Mouse (Mus musculus) R1 (cell line): Measurements from ENCODE around the gene Cntn2.

Source experiments
- DNase-seq: peaks from one replicate; pipeline ENCODE4 v3.0.0-alpha.2; 2018; ENCODE audit warnings: low read depth, low spot score

Cntn2 gene

DNA sequence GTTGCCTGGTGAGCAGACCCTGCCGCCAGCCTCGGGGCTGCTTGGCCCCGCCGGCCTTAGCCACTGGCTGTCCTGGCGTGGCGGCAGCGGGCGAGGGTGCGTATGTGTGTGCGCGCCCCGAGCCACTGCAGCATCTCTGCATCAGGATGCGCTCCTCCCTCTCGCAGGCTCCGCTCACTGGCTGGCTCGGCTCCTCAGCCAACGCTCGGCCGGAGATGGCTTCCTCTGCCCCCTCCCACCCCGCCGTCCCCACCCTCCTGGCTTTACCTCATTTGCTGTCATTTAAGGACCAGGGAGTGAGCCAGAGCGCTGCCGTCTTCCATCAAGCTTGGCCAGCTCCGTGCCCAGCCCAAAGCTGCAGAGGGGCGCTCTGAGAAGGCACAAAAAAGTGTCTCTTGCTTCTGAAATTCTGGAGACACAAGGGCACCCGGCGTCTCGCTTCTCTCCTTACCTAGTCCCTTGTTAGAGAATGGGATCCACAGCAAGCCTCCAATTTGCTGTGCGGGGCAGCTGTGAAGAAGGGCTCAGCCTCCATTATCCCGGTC, at the start of gene Cntn2:
Gene Cntn2 (minus strand): TSS at position 495 of the 545 bp plus-strand sequence.
- DNase-seq, result peak; percentile 82

DNA sequence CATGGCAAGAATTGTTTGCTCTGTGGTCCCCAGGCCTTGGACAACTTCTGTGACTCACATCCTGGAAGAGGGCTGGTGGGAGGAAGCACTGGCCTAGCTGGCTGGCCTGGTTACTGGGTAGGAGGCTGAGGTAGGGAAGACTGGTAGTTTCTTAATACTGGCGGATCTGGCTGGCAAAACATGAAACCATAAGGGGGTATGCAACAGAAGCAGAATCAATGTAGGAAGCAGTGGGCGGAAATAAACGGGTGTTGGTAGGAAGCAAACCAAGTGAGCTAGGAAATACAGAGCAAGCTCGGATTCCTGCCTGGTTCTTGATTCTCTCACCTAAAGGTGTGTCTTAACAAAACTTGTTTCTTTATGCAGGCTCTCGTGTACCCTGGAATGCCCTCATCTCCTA, 49.1 kb upstream of the Cntn2 start:
- DNase-seq, result no peak

DNA sequence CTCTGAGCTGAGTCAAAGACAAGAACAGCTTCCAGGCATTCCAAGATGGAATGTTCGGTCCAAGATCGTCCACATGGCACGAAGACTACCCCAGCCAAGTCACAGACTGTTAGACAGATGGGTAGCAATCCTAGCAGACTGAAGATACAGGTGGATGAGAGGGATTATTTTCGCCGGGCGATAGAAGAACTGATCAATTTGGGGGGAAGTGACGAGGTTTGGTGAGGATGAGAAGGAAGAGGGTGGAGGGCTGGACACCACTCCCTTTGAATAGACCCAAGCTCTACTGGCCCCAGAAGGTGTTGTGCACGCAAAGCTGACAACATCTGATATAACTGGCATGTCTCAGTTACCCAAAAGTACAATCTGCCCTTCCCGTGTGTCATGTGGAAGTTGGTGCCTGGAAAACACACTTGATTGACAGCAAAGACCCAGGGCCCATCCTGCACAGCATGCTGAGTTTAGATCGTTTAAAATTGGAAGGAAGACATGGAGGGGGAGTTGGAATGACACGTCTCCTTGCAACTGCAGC, 48.4 kb upstream of the Cntn2 start:
- DNase-seq, result no peak

DNA sequence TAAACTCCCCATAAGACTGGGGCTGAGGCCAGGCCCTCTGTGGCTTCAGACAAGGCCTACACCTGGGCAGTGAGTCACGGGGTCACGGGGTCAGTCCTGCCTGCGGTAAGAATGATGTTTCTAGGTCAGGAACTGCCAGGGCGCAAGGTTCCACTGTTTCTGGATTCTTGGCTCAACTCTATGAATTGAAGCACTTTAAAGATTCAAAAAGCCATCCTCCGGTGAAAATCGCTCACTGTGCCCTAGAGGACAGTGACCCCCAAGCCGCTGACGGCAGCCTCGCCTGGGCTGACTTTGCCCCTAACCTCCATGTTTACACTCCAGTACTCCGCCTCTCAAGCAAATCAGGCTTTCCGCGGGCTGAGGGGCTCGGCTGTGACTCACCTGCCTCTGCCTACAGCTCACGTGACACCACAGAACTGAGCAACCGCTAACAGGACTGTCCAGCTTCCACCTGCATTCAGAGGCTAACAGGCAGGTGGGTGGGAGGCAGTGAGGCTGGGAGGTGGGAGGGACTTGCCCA, 43.7 kb upstream of the Cntn2 start:
- DNase-seq, result peak; percentile 58

DNA sequence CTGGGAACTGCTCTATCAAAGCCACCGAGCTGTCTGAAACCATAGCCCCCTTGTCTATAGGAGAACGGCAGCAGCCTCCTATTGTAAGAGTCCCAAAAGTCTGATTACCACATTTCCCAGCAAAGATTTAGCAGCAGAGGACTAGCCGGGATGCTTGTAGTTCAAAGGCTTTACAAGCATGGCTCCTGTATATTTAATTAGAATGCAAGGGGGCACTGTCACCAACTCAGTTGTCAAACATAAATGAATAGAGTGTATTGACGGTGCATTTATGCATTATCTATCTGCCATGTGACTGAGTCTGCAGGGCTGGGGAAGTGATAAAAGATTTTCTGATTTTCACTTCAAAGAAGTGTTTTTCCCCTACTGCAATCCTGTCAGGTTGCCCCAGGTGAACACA, 42.3 kb upstream of the Cntn2 start:
- DNase-seq, result no peak

DNA sequence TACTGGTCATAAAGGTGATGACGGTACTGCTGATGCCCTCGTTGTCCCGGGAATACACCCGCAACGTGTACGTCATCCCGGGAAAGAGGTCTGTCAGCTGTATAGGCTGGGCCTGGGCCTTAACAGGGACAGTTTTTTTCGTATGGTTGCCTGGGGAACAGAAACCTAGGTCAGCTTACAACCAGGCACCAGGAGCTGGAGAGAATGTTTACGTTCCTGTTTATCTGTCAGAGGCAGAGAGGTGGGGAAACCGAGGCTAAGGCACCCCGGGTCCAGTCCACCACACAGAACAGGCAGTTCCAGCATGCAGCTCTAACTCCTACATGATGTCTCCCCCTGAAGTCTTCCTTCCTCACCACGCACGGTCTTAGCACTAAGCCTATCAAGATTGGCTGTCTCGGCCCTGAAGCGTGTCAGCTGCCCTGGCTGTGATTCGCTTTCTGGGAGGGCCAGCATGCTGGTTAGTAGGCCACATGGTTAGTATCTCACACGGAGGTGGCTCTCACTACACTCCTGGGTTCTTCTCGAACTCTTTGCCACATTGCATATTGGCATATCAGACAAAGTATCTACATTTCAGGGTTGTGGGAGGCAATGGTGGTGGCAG, 40.0 kb upstream of the Cntn2 start:
- DNase-seq, result peak; percentile 36

DNA sequence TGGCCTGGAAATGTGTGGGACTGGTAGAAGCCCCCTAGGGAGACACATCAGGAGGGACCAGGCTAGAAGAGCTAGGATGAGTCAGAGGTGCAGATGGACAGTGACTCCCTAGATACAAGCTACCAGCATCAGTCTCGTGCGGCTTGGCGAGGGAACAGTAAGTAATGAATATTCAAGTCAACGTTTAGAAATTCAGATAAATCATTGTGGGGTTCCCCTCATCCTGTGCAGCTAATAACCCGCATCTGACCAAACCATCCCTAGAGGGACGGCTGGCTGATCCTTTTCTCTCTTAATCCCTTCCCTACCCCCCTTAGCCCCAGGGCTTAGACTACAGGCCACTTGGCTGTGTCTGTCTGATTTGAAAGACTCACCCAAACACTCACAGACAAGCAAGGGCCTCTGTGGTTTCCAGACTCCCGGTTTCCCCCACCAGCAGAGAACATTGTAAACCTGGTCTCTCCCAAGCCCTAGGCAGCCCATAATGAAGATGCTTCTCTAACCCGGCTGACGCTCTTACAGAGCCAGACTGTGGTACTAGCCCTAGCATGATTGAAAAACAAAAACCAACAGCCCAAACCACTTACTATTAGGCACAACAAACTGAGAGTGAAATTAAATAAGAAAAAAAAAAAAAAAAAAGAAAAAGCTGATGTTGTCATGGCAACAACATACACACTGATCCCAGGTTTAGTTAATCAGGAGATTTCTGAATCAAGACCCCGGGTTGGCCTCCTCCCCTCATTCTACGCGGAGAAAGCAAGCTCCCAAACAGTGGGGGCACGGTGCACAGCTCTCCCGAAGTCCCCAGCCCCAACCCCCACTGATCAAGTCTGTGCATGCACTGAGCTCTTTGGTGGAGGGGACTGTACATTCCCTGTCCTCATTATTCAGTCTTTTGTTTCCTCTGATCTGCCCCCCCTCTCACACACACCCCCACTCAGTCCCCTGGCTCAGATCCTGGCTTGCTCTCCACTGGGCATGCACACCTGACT, 39.1 kb upstream of the Cntn2 start:
- peak; percentile 34 for DNase-seq

DNA sequence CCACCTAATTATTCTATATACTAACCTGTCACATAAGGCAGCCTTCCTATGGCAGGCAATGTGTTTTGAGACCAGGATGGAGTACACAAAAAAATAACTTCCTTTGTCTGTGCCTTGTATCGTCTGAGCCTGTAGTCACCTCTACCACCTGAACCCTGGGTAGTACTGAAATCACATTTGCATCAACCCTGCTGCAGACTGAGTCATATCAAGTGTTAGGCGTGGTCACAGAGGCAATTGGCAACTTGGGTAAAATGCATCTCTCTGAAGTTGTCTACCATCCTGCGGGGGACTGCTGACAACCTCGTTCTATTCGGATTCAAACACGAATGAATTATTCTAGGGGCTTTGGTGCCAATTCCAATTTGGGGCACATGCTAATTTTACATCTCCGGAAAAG, 37.0 kb upstream of the Cntn2 start:
- DNase-seq, result no peak

DNA sequence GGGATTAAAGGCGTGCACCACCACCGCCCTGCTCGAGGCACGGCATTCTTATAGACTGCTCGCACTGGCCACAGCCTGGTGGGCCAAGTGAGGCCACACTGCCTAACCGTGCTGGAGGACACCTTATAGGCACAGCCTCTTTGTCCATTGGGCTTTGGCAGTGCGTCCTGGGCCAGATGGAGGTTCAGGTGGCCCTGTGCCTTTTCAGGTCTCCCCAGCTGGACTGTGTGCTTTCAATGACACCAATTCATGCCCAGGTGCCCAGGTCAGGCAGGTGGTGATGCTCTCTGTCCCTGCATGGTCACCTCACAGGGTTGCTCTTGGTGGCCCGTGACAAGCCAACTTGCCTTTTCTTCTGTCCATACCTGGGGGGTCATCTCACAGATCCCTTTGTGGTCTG, 33.8 kb upstream of the Cntn2 start:
- no peak for DNase-seq

DNA sequence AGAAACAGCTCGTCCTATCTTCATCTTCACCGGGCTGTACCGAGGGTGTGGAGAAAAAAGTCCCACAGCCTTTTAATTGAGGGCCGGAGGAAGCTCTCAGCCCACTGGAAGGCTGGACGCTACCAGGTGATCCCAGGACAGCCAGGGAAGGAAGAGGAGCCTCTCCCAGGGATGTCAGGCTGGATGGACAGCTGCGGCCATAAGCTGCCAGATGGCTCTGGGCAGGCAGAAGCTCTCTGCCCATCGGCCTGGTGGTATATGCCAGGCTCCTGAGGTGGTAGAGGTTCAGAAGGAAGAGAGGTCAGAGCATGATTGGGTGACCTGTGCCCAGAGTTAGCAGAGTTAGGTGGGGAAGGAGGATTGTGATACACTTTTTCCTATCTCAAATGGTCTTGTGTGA, 29.8 kb upstream of the Cntn2 start:
- no peak for DNase-seq

DNA sequence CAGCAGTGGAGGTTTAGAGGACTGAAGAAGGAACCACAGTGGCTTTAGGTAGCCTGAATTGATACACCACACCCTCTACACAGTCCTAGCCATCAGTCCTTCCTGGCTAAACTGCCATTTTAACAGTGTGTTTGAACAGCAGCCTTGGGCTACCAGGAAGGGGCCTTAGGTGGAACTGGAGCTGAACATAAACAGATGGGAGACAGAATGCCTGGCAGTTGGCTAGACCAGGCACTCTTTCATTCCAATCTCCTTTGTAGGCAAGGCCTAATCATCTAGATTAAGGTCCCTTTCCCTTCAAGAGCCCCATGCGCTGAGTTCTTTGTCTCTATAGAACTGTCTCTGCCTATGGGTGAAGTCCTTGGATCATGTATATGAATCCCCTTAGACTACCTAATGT, 28.6 kb upstream of the Cntn2 start:
- no peak for DNase-seq

DNA sequence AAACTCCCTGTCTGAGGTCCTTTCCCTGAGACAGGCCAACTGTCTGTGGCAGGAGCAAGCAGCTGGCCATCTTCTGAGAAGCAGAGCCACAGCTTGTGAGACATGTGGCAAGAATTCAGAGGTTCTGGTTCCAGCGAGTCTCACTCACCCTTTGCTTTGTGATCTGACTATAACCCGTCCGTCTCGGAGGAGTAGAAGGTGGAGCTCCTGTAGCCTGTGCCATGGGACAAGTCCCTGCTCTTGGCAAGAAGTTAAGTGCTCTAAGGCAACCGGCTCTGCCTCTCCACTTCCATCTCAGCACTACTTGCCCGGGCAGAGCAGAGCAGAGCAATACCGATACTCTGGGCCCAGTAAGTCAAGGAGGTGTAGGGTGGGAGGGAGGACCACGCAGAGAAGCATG, 27.9 kb upstream of the Cntn2 start:
- no peak for DNase-seq

DNA sequence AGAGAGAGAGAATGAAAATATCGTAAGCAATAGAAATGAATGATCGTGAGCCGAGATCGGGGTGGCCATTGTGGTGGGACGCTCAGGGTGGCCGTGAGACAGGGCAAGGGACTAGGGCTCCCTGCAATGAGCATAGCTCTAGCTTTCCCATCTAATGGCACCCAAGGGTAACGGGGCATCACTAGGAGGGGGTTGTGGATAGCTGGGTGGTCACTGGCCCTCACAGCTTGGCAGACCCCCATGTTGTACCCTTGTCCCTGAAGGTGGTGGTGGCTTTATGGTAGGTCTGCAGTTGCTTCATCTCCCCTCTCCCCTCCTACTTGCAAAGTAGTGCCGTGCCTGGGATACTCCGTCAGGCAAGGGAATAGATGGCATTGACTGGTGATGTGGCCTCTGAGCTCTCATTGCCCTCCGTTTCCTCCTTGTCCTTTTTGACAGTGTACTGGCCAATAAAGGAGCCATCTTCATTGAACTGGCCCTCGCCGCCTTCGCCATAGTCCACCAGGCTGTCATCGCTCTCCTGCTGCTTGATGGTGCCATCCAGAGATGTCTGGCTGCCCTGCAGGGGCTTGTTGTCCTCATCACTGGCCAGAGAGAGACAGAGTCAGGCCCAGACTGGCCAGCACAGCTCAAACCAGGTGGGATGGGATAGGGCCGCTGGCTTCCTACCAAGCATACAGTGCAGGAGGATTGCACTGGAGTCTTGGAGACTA, 27.2 kb upstream of the Cntn2 start:
- no peak for DNase-seq

DNA sequence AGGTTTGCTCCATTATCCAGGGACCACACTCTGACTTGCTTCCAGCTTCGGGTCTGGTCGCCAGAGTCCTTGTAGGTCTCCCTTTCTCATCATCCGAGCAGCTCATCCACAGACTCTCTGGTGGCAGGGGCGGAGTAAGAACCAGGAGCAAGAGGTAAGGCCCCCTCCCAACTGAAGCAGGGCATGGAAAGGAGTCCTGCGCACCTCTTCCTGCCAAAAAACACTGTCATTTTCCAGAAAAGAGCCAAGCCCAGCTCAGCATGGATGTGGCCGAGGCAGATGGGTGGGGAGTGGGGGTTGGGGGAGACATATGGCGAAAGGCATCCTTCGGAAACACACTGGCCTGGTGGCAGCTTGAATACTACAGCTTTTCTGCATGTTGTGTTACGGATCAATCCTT, 26.5 kb upstream of the Cntn2 start:
- no peak for DNase-seq

DNA sequence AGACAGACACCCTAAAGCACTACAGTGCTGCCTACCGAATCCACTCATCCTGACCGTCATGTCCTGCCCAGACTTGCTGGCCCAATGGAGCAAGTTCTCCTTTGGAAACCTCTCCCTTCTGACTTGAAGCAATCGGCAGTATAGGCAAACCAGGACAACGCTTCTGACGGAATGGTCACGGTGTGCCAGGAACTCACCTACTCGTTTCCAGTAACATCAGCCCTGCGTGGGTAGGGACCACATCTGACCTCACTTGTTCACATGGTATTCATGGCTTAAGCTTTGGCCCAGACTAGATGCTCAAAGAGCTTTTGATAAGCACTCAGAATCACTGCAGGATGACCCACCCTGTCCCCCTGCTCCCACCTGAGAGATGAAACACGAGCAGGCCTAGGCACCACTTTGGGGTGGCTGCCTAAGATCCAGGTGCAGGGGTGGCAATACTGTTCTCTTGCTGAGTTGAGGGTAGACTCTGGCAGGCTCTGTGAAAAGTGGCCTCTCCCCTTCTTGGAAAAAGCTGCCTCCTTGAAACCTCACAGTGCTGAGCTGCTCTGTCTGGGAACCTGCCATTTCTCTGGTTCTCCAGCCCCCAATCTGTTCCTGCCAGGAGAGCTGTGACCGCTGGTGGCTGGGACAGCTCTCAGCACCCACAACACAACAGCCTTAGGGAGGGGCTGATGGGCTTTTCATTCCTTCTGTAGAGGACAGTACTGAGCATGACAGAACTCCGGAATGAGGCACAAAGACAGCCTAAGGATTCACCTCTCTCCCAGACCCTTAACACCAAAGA, 24.5 kb upstream of the Cntn2 start:
- no peak for DNase-seq

DNA sequence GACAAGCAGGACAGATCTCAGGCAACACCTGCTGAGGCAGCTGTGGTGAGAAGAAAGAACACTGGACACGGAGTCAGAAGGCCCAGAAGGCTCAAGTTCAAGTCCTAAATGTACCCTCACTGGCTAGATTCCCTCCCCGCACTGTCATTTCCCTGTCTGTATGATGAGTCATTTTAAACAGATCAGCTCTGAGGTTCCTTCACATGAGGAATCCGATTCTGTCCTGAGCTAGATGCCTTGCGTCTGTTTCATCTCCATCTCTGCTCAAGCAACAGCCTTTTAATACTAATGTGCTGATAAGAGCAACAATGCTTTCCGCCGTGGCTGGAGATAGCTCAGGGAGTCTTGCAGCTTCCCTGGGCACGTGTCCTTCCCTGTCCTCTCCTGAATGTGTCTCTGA, 22.7 kb upstream of the Cntn2 start:
- no peak for DNase-seq

DNA sequence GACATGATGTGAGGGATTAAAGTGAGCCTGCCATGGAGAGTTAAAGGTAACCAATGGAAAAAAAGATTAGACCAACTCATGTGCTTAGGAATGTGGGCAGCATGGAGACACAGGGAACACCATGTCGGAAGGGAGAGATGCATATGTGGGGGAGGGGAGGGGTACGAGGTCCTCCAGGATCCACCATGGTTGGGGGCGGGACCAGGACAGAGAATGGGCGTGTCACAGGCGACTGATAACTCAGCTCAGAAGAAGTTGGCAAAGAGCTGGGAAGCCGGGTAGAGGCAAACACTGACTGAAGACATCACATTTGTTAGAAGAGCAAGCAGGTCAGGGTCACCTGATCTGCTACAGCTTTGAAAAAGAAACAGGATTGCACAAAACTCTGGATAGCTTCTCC, 21.9 kb upstream of the Cntn2 start:
- peak; percentile 44 for DNase-seq

DNA sequence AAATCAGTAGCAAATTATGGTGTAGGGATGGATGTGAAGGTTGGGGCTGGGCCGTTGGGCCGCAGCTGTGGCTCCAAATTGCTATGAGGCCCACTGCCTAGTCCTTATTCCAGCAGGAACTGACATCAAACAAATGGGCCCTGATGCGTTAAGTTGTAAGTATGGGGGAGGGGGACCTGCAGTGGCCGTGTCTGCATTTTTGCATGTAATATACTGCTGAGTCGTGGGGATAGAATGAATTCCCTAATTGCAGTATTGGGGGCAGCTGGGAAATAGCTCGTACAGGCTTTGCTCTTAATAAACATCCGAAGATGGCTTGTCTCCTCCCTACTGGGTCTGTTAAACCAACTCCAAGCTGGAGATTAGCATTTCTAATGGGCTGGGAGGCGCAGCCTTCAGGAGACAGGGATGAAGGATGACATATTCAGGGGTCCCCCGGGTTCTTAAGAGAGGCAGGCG, 19.3 kb upstream of the Cntn2 start:
- no peak for DNase-seq

DNA sequence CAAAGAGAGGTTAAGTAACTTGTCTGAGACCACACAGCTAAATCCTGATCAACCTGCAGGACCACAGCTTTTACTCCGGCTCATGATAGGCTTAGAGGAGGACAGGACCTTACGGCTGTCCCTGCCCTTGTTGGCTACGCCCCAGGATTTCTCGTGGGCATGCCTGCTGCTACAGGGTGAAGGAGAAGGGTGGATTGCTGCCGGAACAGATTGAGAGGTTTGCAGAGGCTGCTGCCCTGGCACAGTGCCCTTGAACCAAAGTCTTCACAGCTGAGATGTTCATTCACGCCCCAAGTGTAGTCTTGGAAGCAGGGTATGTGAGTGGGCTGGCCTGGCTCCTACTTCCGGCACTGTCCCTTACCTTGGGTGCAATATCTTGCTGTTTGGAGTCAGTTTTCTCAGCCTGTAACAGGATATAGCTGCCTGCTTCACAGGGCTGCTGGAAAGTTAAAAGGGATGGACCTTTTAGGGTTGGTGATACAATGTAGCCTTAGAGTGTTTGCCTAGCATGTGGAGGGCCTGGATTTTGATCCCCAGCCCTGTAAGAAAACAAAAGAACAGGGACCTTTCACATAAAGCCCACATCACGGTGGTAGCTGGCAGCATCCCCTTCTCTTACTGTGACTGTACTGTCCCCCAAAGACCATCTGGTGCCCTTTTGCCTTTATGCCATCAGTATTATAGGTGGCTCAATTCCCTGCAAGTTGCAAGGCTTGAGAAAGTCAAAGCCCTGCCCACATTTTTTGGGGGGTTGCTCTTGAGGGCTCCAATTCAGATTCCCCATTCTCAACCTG, 18.0 kb upstream of the Cntn2 start:
- DNase-seq, result no peak

DNA sequence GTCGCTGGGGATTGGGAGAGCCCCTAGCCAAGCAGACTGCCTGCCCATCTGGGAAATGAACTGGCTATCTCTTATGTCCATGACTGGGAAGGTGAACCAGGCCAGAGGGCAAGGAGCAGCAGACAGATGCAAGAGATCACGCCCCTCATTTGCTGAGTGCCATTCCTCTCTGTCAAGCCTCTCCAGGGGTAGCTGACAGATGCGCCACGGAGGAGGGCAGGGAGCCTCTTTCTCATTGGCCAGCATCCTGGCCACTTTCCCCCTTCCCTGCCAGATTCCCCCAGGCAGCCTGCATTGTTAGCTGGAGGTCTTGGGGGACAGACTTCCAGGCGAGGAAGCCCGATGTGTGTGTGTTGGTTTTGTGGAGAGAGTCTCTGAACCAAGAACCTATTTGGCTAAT, 16.0 kb upstream of the Cntn2 start:
- no peak for DNase-seq
